Mouse (Mus musculus): ENCODE measurements around the gene Slc29a3.

GRCm38 (mm10) chr10:60743681-60744080 lies 8.9 kb downstream of the Slc29a3 start:
- TF ChIP-seq POLR2A (IDR thresholded peaks at IDR 0.05; ENCODE audit: insufficient read length, low read depth) (no peak), CEBPB (IDR thresholded peaks at IDR 0.05; ENCODE audit: insufficient read depth, poor library complexity, severe bottlenecking) (no peak), MAX (IDR thresholded peaks at IDR 0.05; ENCODE audit: low read depth) (no peak), MYOD1 (IDR thresholded peaks at IDR 0.05; ENCODE audit: control insufficient read depth in 1 of 3, insufficient read length in 2 of 3, low read depth in 2 of 3) (no peak), TCF3 (IDR thresholded peaks at IDR 0.05; ENCODE audit: insufficient read length, low read depth) (no peak), USF1 (IDR thresholded peaks at IDR 0.05; ENCODE audit: low read depth) (no peak), MYOG (IDR thresholded peaks at IDR 0.05; ENCODE audit: control insufficient read depth in 1 of 3, insufficient read depth in 1 of 3, insufficient read length in 2 of 3, low read depth in 2 of 3) (no peak), POLR2AphosphoS2 (IDR thresholded peaks at IDR 0.05; ENCODE audit: insufficient read length, low read depth) (no peak), TCF12 (IDR thresholded peaks at IDR 0.05; ENCODE audit: insufficient read depth, poor library complexity, severe bottlenecking) (no peak), SRF (IDR thresholded peaks at IDR 0.05; ENCODE audit: control insufficient read depth, insufficient read length, low read depth) (no peak), E2F4 (IDR thresholded peaks at IDR 0.05; ENCODE audit: insufficient read depth) (no peak), REST (IDR thresholded peaks at IDR 0.05; ENCODE audit: insufficient read depth, insufficient read length) (no peak)

Data from myocyte (in vitro differentiated cells).